Mouse (Mus musculus) kidney, embryonic 15.5 days (tissue): ENCODE results near the gene Wfdc6b. TPM values are rescaled to one million over a fixed set of nuclear protein-coding genes. Genes with fewer than 3 reads are reported as not detected.

Experiments used
- ATAC-seq: fragments of 200-750 bp; cut with Nextera tagmentation; replicated peaks from 2 replicates; pipeline ENCODE4 v1.8.0; 2017; ENCODE audit warnings: moderate TSS enrichment; ENCODE audit not compliant: low FRiP score
- H3K27ac ChIP-seq: fragments of 300-500 bp; sonication (generic); 2 replicates; pipeline ENCODE4 v1.5.1; 2015; ENCODE audit warnings: mild to moderate bottlenecking, inconsistent platforms
- H3K27me3 ChIP-seq: fragments of 300-500 bp; sonication (generic); 2 replicates; pipeline ENCODE4 v1.6.1; 2015; ENCODE audit warnings: inconsistent platforms
- H3K36me3 ChIP-seq: fragments of 300-500 bp; sonication (generic); 2 replicates; pipeline ENCODE4 v1.6.1; 2015; ENCODE audit warnings: inconsistent platforms
- H3K4me1 ChIP-seq: fragments of 300-500 bp; sonication (generic); 2 replicates; pipeline ENCODE4 v1.6.1; 2015; ENCODE audit warnings: inconsistent platforms
- H3K4me2 ChIP-seq: fragments of 300-500 bp; sonication (generic); 2 replicates; pipeline ENCODE4 v1.6.1; 2015; ENCODE audit warnings: moderate library complexity, mild to moderate bottlenecking, inconsistent platforms
- H3K4me3 ChIP-seq: fragments of 300-500 bp; sonication (generic); replicated peaks from 2 replicates; pipeline ENCODE4 v1.5.1; 2015; ENCODE audit warnings: mild to moderate bottlenecking, inconsistent platforms
- H3K9ac ChIP-seq: fragments of 300-500 bp; sonication (generic); 2 replicates; pipeline ENCODE4 v1.6.1; 2015; ENCODE audit warnings: mild to moderate bottlenecking, inconsistent platforms
- H3K9me3 ChIP-seq: fragments of 300-500 bp; sonication (generic); replicated peaks from 2 replicates; pipeline ENCODE4 v1.6.1; 2016; ENCODE audit warnings: inconsistent platforms
- WGBS: fragments of 180-500 bp; shearing (Covaris S2); methylation state at CpG from one replicate; pipeline ENCODE4 v1.1.7; 2015; ENCODE audit warnings: mixed read lengths; 5-methylcytosine and 5-hydroxymethylcytosine counted together
- polyA plus RNA-seq: library from polyadenylated mRNA; unstranded; fragments of >200 nt; fragmentation: Nextera tagmentation; extraction: Ambion mirVana; gene quantifications from 2 replicates; pipeline ENCODE4 v1.2.1, GENCODE M21; 2015

Wfdc6b gene
- polyA plus RNA-seq, 1 experiment from 2014 or later = not detected

GRCm38 (mm10) chr2:164615386-164615785 lies 2.1 kb downstream of the Wfdc6b start:
- Histone ChIP-seq H3K27me3 (no peaks in the 10 kb centered on the region), H3K4me1 (no peaks in the 10 kb centered on the region), H3K36me3 (no peaks in the 10 kb centered on the region), H3K9ac (no peak overlapping the region), H3K4me2 (no peak overlapping the region), H3K9me3 (no peaks in the 10 kb centered on the region), H3K27ac (no peak overlapping the region), H3K4me3 (no peak overlapping the region)
- ATAC-seq = no peak
- 89% methylated on average over 3 of the region's 3 CpGs for WGBS

- no peaks in the 10 kb centered on the region for H3K4me1 ChIP-seq
- H3K9me3 ChIP-seq = no peaks in the 10 kb centered on the region
- H3K27ac ChIP-seq = no peak overlapping the region
- ATAC-seq = no peak
- H3K4me3 ChIP-seq = no peak overlapping the region
- no peaks in the 10 kb centered on the region for H3K27me3 ChIP-seq
- WGBS = 78% methylated on average over 5 of the region's 5 CpGs
- H3K36me3 ChIP-seq = no peaks in the 10 kb centered on the region
- H3K9ac ChIP-seq = no peak overlapping the region
- H3K4me2 ChIP-seq = no peak overlapping the region
Observed at GRCm38 (mm10) chr2:164619050-164619449, 5.7 kb downstream of the Wfdc6b start.

GRCm38 (mm10) chr2:164621775-164622174 lies 8.5 kb downstream of the Wfdc6b start:
- Histone ChIP-seq H3K9ac (no peak overlapping the region), H3K27ac (no peak overlapping the region), H3K9me3 (no peaks in the 10 kb centered on the region), H3K36me3 (no peaks in the 10 kb centered on the region), H3K4me3 (no peak overlapping the region), H3K4me2 (no peak overlapping the region), H3K4me1 (no peaks in the 10 kb centered on the region), H3K27me3 (no peaks in the 10 kb centered on the region)
- ATAC-seq = no peak
- 90% methylated on average over 4 of the region's 4 CpGs for WGBS

GRCm38 (mm10) chr2:164635266-164635665 lies 21.9 kb downstream of the Wfdc6b start:
- Histone ChIP-seq H3K4me3 (no peak overlapping the region), H3K27ac (no peak overlapping the region), H3K4me1 (no peaks in the 10 kb centered on the region), H3K9ac (no peak overlapping the region), H3K4me2 (no peak overlapping the region), H3K9me3 (no peaks in the 10 kb centered on the region), H3K36me3 (no peaks in the 10 kb centered on the region), H3K27me3 (no peaks in the 10 kb centered on the region)
- ATAC-seq = no peak
- 73% methylated on average over 9 of the region's 9 CpGs for WGBS

GRCm38 (mm10) chr2:164638696-164639095 lies 25.4 kb downstream of the Wfdc6b start, which contains the start of gene Wfdc16:
Wfdc16 (minus strand) TSS chr2:164638796.
- ATAC-seq = no peak
- Histone ChIP-seq H3K9me3 (no peaks in the 10 kb centered on the region), H3K4me3 (no peak within 1 kb of the TSS), H3K36me3 (no peaks in the 10 kb centered on the region), H3K4me2 (no peak within 1 kb of the TSS), H3K27me3 (no peaks in the 10 kb centered on the region), H3K27ac (no peak within 1 kb of the TSS), H3K4me1 (no peaks in the 10 kb centered on the region), H3K9ac (no peak within 1 kb of the TSS)
- whole genome bisulfite sequencing = 69% methylated on average over 3 of the region's 3 CpGs

- Histone ChIP-seq H3K27ac (no peak overlapping the region), H3K36me3 (no peaks in the 10 kb centered on the region), H3K9ac (no peak overlapping the region), H3K4me1 (no peaks in the 10 kb centered on the region), H3K4me3 (no peak overlapping the region), H3K9me3 (no peaks in the 10 kb centered on the region), H3K4me2 (no peak overlapping the region), H3K27me3 (no peaks in the 10 kb centered on the region)
- 62% methylated on average over 7 of the region's 7 CpGs for WGBS
- no peak for ATAC-seq
Observed at GRCm38 (mm10) chr2:164641129-164641528, 27.8 kb downstream of the Wfdc6b start.

- Histone ChIP-seq H3K9ac (no peak overlapping the region), H3K27me3 (no peaks in the 10 kb centered on the region), H3K36me3 (no peaks in the 10 kb centered on the region), H3K4me1 (no peaks in the 10 kb centered on the region), H3K4me2 (no peak overlapping the region), H3K9me3 (no peaks in the 10 kb centered on the region), H3K27ac (no peak overlapping the region), H3K4me3 (no peak overlapping the region)
- WGBS = 83% methylated on average over 13 of the region's 13 CpGs
- no peak for ATAC-seq
Observed at GRCm38 (mm10) chr2:164641881-164642673, 28.8 kb downstream of the Wfdc6b start.

- Histone ChIP-seq H3K4me1 (no peaks in the 10 kb centered on the region), H3K36me3 (no peaks in the 10 kb centered on the region), H3K27me3 (no peaks in the 10 kb centered on the region), H3K9me3 (no peaks in the 10 kb centered on the region), H3K9ac (no peak within 1 kb of the TSS), H3K27ac (no peak within 1 kb of the TSS), H3K4me2 (no peak within 1 kb of the TSS), H3K4me3 (no peak within 1 kb of the TSS)
- 19% methylated on average over 11 of the region's 11 CpGs for WGBS
- no peak for ATAC-seq
Observed at GRCm38 (mm10) chr2:164655858-164656257, 42.5 kb downstream of the Wfdc6b start, which contains the start of gene Wfdc10. Wfdc10 (plus strand) TSS chr2:164656046.

- WGBS = 89% methylated on average over 9 of the region's 9 CpGs
- no peak for ATAC-seq
Observed at GRCm38 (mm10) chr2:164656483-164656882, 43.2 kb downstream of the Wfdc6b start, which contains the start of gene Wfdc9. Wfdc9 (minus strand) TSS chr2:164656583.

GRCm38 (mm10) chr2:164664851-164665250 lies 51.5 kb downstream of the Wfdc6b start:
- WGBS = 86% methylated on average over 7 of the region's 7 CpGs
- Histone ChIP-seq H3K4me2 (no peak overlapping the region), H3K27me3 (no peaks in the 10 kb centered on the region), H3K4me3 (no peak overlapping the region), H3K9me3 (no peaks in the 10 kb centered on the region), H3K4me1 (no peaks in the 10 kb centered on the region), H3K27ac (no peak overlapping the region), H3K36me3 (no peaks in the 10 kb centered on the region), H3K9ac (no peak overlapping the region)
- no peak for ATAC-seq

More at GRCm38 (mm10) chr2:164656483-164656882, 43.2 kb downstream of the Wfdc6b start, which contains the start of gene Wfdc9:
- H3K4me2 ChIP-seq = no peak within 1 kb of the TSS
- no peaks in the 10 kb centered on the region for H3K36me3 ChIP-seq
- H3K9ac ChIP-seq = no peak within 1 kb of the TSS
- no peaks in the 10 kb centered on the region for H3K9me3 ChIP-seq
- H3K4me1 ChIP-seq = no peaks in the 10 kb centered on the region
- no peak within 1 kb of the TSS for H3K27ac ChIP-seq
- no peak within 1 kb of the TSS for H3K4me3 ChIP-seq
- no peaks in the 10 kb centered on the region for H3K27me3 ChIP-seq
